Mouse (Mus musculus) right cerebral cortex, adult 2 months (tissue): ENCODE results near the gene Sept9.
"Not testable (repeated sequence)": the region's sequence is repeated elsewhere in the genome, so short reads cannot be mapped to it uniquely, and the experiment has no call there.

ENCODE experiments used
- DNase-seq, 2 experiments: peaks; one replicate each; pipeline ENCODE4 v3.0.0; 2021 to 2022; ENCODE audit warnings: low spot score in 2 of 2

Gene Sept9

DNA sequence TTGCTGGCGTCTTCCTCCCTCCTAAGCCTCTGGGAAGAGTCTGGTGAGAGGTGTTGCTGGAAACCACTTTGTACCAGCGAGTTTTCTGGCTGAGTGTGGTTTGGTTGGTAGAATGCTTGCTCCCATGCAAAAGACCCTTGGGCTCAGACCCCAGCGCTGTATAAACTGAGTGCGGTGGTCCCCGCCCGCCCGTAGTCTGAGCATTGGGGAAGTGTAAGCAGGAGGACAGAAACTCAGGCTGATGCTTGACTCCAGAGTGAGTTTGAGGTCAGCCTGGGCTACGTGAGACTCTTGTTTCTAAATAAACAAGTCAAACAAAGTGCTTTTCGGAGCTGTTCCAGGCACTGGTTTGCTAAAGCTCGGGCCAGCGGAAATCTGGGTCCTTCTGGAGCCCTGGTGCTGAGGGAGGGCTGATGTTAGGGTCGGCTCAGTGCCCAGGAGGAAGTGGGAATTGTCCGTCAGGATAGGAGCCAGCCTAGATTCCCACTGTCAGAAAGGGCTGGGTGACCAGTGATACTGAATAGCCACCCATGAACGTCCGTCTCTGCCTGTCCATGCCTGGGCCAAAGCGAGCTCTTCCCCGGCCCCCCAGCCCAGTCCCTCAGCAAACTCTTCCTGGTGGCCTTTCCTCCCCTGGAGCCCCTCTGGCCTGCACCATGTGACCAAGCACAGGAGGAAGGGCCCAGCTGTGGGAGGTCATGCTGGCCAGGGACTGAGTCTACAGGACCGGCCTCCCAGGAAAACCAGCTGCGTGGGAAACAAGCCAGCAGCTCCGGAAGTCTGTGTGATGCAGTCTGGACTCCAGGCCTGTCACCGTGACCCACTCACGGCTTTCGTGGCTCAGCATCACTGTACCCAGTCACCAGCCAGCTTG lies 112.8 kb downstream of the Sept9 start:
- DNase-seq, result no peak

DNA sequence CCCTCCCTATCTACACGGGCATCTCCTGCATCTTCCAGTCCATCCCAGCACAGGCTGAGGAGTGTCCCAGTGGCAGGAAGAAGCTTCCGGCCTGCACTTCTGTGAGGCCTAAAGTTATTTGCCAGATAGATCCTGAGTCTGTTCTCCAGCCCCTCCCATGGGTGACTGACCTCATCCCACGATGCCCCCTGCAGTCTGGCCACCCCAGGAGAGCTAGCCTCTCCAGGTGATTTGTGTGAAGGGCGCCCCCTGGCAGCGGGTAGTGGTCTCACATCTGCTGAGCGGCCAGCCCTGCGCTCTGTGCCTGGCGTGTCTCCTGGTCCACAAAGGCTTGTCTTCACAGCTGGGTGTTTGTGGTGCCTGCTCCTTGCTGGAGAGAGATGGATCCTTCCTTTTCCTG lies 113.5 kb downstream of the Sept9 start:
- DNase-seq, result no peak

GRCm38 (mm10) chr11:117313446-117313845 lies 114.0 kb downstream of the Sept9 start:
- no peak for DNase-seq

DNA sequence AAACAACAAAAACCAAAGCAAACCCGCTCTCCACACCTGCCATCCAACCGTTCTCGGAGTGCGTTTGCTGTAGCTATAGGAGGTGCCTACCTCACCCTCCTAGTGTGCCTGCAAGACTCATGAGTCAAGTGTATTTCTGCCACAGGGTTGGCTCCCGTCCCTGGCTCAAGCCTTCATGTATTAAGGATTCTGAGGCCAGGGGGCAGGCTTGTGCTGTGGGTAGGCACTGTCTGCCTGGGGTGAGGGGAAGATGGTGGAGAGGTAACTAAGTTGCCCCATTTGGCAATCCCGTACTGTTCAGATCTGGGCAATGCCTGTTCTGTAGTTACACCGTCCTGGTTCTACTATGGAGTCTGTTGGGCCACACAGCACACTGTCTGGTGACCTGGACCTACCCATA lies 114.6 kb downstream of the Sept9 start:
- no peak for DNase-seq

GRCm38 (mm10) chr11:117314520-117314919 lies 115.1 kb downstream of the Sept9 start:
- DNase-seq, result no peak

- DNase-seq, result no peak
These were observed 115.8 kb downstream of the Sept9 start for GRCm38 (mm10) chr11:117315309-117315708.

- DNase-seq, result peak in 1 of 2 experiments; percentile 46
These were observed 117.2 kb downstream of the Sept9 start for GRCm38 (mm10) chr11:117316441-117317331.

- peak in 1 of 2 experiments; percentile 28 for DNase-seq
These were observed 118.1 kb downstream of the Sept9 start for GRCm38 (mm10) chr11:117317429-117318101.

GRCm38 (mm10) chr11:117318202-117318601 lies 118.7 kb downstream of the Sept9 start:
- DNase-seq, result no peak

GRCm38 (mm10) chr11:117318731-117319542 lies 119.5 kb downstream of the Sept9 start:
- no peak for DNase-seq

- no peak for DNase-seq
These were observed 120.3 kb downstream of the Sept9 start for GRCm38 (mm10) chr11:117319543-117320335.

GRCm38 (mm10) chr11:117320482-117320881 lies 121.0 kb downstream of the Sept9 start:
- no peak for DNase-seq

DNA sequence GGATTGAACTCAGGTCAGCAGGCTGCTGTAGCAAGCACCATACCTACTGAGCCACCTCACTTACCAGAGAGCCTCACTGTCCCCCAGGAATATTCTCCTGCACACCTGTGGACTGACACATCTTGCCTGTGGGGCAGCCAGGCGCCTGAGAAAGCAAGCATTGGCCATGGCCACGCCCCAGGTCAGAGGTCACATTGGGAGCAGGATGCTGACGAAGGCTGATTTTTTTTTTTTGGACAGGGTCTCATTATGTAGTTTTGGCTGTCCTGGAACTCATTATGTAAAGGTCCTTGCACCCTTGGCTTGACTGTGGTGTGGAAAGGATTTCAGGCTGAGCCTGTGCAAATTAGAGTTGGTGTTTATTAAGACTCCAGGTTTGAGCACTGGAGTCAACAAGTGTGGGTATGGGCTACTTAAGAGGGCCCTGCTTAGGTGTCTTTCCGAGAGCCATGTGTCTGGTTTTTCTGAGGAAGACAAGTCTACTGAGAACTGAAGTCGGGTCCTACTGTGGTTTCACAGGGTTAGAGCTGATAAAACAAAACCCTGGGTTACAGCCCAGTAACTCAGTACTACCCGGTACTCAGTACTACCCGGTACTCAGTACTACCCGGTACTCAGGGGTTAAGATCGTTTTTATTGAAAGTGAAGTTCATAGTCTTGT lies 122.0 kb downstream of the Sept9 start:
- no peak for DNase-seq

GRCm38 (mm10) chr11:117322311-117322710 lies 122.8 kb downstream of the Sept9 start:
- DNase-seq, result no peak

DNA sequence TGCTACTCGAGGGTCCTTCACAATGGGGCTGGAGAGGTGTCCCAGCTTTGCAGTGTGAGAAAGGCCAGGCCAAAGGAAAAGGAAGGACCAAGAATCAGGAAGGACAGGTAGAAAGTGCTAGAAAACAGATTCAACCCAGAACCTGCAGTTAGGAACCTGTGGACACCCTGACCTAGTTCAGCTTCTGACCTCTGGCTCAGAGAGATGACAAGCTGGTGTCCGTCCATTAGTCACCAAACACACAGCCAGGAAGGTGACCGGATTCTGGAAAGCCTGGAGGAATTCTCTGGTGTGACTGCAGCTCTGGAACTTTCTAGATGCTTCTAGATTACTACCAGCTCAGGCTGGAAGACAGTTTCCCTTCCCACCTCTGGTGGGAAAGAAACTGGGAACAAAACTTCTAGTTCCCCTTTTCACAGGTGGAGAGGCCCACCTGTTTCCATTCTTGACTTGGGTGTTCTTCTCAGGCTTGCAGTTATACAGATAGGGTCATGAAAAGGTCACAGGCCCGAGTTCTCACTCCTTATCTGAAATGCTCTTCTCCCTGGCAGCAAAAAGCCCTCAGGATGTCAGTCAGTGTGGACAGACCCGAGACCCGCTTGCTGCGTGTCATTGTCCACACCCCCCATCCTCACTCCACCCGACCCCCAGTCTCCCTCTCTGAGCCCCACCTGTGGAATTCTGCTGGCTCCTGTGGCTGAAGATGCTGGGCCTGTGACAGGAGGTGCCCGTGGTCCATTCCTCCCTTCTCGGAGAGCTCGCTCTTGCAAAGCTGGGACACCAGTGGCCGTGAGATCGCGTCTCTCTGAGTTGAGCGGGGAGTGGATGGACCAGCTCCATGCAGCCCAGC lies 123.5 kb downstream of the Sept9 start:
- no peak for DNase-seq

GRCm38 (mm10) chr11:117323976-117324574 lies 124.6 kb downstream of the Sept9 start:
- DNase-seq, result no peak

DNA sequence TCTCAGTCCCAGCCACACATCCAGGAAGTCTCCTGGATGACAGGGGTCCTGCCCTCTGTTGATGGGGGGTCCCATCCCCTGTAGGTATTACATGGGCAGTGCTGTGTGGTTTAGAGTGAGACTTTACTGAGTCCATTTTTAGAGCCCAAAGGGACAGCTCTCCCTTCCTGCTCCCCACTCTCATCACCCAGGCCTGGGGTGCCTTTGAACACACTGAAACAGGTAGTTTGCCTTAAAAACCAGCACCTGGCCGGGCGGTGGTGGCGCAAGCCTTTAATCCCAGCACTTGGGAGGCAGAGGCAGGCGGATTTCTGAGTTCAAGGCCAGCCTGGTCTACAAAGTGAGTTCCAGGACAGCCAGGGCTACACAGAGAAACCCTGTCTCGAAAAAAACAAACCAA lies 125.3 kb downstream of the Sept9 start:
- not testable (repeated sequence) for DNase-seq

GRCm38 (mm10) chr11:117325131-117325467 lies 125.6 kb downstream of the Sept9 start:
- DNase-seq, result no peak
